Mouse (Mus musculus): ENCODE data around the gene St6galnac1. TPM values are rescaled to one million over a fixed set of nuclear protein-coding genes. Genes with fewer than 3 reads are reported as not detected.
"Not testable (repeated sequence)": the region's sequence is repeated elsewhere in the genome, so short reads cannot be mapped to it uniquely, and the experiment has no call there.

Gene St6galnac1
- total RNA-seq (2021) = not detected
- long read RNA-seq, experiment 1 = 0 reads
- long read RNA-seq, experiment 2 = 0 reads

GRCm38 (mm10) chr11:116775407-116775806, at the start of gene St6galnac1:
St6galnac1 (minus strand) TSS chr11:116775507.
- no peak for DNase-seq
- intact Hi-C loops (cut with DNase I) = no loop called here

GRCm38 (mm10) chr11:116823885-116824284, 48.6 kb upstream of the St6galnac1 start:
- intact Hi-C loops (cut with DNase I); DNase-seq: not testable (repeated sequence)

GRCm38 (mm10) chr11:116823255-116823654, 47.9 kb upstream of the St6galnac1 start:
- intact Hi-C loops (cut with DNase I) = no loop called here
- no peak for DNase-seq

GRCm38 (mm10) chr11:116822626-116823025, 47.3 kb upstream of the St6galnac1 start:
- DNase-seq = no peak
- intact Hi-C loops (cut with DNase I) = no loop called here

- no peak for DNase-seq
- intact Hi-C loops (cut with DNase I) = no loop called here
These were observed 46.9 kb upstream of the St6galnac1 start for GRCm38 (mm10) chr11:116822215-116822614.

GRCm38 (mm10) chr11:116821057-116821940, 46.0 kb upstream of the St6galnac1 start:
- DNase-seq = no peak
- intact Hi-C loops (cut with DNase I) = no loop called here

- intact Hi-C loops (cut with DNase I) = no loop called here
- peak in 1 of 2 experiments; percentile 60 for DNase-seq
These were observed 44.8 kb upstream of the St6galnac1 start for GRCm38 (mm10) chr11:116819932-116820593.

- intact Hi-C loops (cut with DNase I) = no loop called here
- no peak for DNase-seq
These were observed 43.4 kb upstream of the St6galnac1 start for GRCm38 (mm10) chr11:116818722-116819121.

GRCm38 (mm10) chr11:116817567-116817966, 42.3 kb upstream of the St6galnac1 start:
- intact Hi-C loops (cut with DNase I) = no loop called here
- DNase-seq = no peak

- intact Hi-C loops (cut with DNase I) = no loop called here
- DNase-seq = peak in 1 of 2 experiments; percentile 55
These were observed 41.5 kb upstream of the St6galnac1 start for GRCm38 (mm10) chr11:116816769-116817168.

- DNase-seq = peak in 1 of 2 experiments; percentile 44
- intact Hi-C loops (cut with DNase I) = no loop called here
These were observed 39.6 kb upstream of the St6galnac1 start for GRCm38 (mm10) chr11:116814884-116815415.

GRCm38 (mm10) chr11:116814076-116814883, 39.0 kb upstream of the St6galnac1 start:
- peak; percentile 78 to 80 for DNase-seq
- intact Hi-C loops (cut with DNase I) = no loop called here

GRCm38 (mm10) chr11:116813610-116814009, 38.3 kb upstream of the St6galnac1 start:
- intact Hi-C loops (cut with DNase I) = no loop called here
- DNase-seq = no peak

- intact Hi-C loops (cut with DNase I) = no loop called here
- peak; percentile 61 to 63 for DNase-seq
These were observed 37.7 kb upstream of the St6galnac1 start for GRCm38 (mm10) chr11:116812793-116813529.

GRCm38 (mm10) chr11:116810983-116811901, 35.9 kb upstream of the St6galnac1 start:
- intact Hi-C loops (cut with DNase I) = no loop called here
- DNase-seq = peak; percentile 56 to 68

- intact Hi-C loops (cut with DNase I) = no loop called here
- DNase-seq = no peak
These were observed 35.2 kb upstream of the St6galnac1 start for GRCm38 (mm10) chr11:116810528-116810927.

- intact Hi-C loops (cut with DNase I) = loop anchor here (10.0 kb wide), 2 partner anchors 135 to 255 kb away; no protein-coding TSS in a partner anchor
- no peak for DNase-seq
These were observed 34.2 kb upstream of the St6galnac1 start for GRCm38 (mm10) chr11:116809520-116809919.

GRCm38 (mm10) chr11:116808811-116809395, 33.6 kb upstream of the St6galnac1 start:
- intact Hi-C loops (cut with DNase I) = loop anchor here (1.0 to 10.0 kb wide), 3 partner anchors 134 to 254 kb away; no protein-coding TSS in a partner anchor

More at GRCm38 (mm10) chr11:116808811-116809395, 33.6 kb upstream of the St6galnac1 start:
- DNase-seq = no peak
